In the genomic region with DNA sequence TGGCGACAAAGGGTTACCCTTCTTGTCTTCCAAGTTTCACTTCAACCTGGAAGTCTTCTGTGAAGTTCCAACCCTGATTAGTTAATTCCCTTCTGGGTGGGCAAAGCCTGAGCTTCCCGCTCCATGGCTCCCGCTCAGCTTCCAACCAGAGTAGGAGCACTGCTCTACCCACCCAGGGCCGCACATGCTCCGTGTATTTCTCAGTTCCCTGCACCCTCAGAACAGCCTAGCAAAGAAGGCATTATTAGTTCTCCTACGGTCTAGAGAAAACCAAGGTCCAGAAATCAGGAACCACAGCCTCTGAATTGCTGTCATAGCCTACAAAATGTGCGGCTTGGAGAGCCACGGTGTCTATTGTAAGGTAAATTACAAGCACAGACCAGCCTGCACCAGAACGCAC, we compare ENCODE assay signal across 8 mouse cellular contexts. TPM values are rescaled to one million over a fixed set of nuclear protein-coding genes. Genes with fewer than 3 reads are reported as not detected.
DNase-seq lines count a peak whose midpoint lies in the region; ATAC-seq and TF ChIP-seq lines count a peak whose summit lies in the region.

No protein-coding gene starts in this region.

- peak; percentile 90 for DNase-seq in heart, adult 11 months
- DNase-seq in heart, adult 18-20 months = no peak
- DNase-seq in spleen, adult 2 months (ENCODE audit: low read depth in 1 of 2, low spot score in 2 of 2) = no peak
- no peak for DNase-seq in spleen, postnatal 36 days (ENCODE audit: low spot score in 2 of 2)
- DNase-seq in hindbrain, postnatal 0 days (ENCODE audit: low spot score) = peak; percentile 65
- DNase-seq in thymus, postnatal 36 days = no peak
- no peak for DNase-seq in adipocyte (ENCODE audit: low spot score)

- peak overlapping the region; percentile 71 for H3K4me2 ChIP-seq in hindbrain, postnatal 0 days (ENCODE audit: low read depth, low read length)
- H3K4me2 ChIP-seq in midbrain, embryonic 15.5 days = peak overlapping the region; percentile 64

- peak overlapping the region; percentile 58 for H3K9ac ChIP-seq in hindbrain, postnatal 0 days (replicated peaks; ENCODE audit: low read length)
- H3K9ac ChIP-seq in midbrain, embryonic 15.5 days = peak overlapping the region; percentile 55

- no peaks in the 10 kb centered on the region for H3K9me3 ChIP-seq in hindbrain, postnatal 0 days (ENCODE audit: low read length)
- H3K9me3 ChIP-seq in midbrain, embryonic 15.5 days = no peaks in the 10 kb centered on the region

- 31% methylated on average over 9 of the region's 9 CpGs for WGBS in spleen, adult 2 months
- WGBS in hindbrain, postnatal 0 days = 4% methylated on average over 9 of the region's 9 CpGs
- WGBS in midbrain, embryonic 15.5 days = 5% methylated on average over 9 of the region's 9 CpGs

- H3K27ac ChIP-seq in spleen, adult 2 months (ENCODE audit: insufficient read depth, low read length) = no peak overlapping the region
- H3K27ac ChIP-seq in hindbrain, postnatal 0 days = peak overlapping the region; percentile 92
- peak overlapping the region; percentile 87 for H3K27ac ChIP-seq in midbrain, embryonic 15.5 days

- no peaks in the 10 kb centered on the region for H3K27me3 ChIP-seq in spleen, adult 2 months (ENCODE audit: control insufficient read depth, insufficient read depth, low read length)
- no peaks in the 10 kb centered on the region for H3K27me3 ChIP-seq in hindbrain, postnatal 0 days (ENCODE audit: insufficient read depth, low read length)
- no peaks in the 10 kb centered on the region for H3K27me3 ChIP-seq in midbrain, embryonic 15.5 days (replicated peaks)

- TF ChIP-seq POLR2A in spleen, adult 2 months (IDR thresholded peaks at IDR 0.05; ENCODE audit: low read depth, low read length) = no peak

- TF ChIP-seq CTCF in spleen, adult 2 months (IDR thresholded peaks at IDR 0.05; ENCODE audit: extremely low read depth, insufficient read depth, insufficient read length, insufficient replicate concordance) = no peak
- no peak for TF ChIP-seq CTCF in hindbrain, postnatal 0 days (IDR thresholded peaks at IDR 0.05; ENCODE audit: low read depth)

- H3K4me3 ChIP-seq in spleen, adult 2 months (ENCODE audit: extremely low read depth, insufficient read depth, insufficient read length) = peak overlapping the region; percentile 61
- peak overlapping the region; percentile 56 for H3K4me3 ChIP-seq in hindbrain, postnatal 0 days (ENCODE audit: low read length)
- H3K4me3 ChIP-seq in midbrain, embryonic 15.5 days = peak overlapping the region; percentile 49

- peaks cover 3% of the 10 kb centered on the region for H3K4me1 ChIP-seq in spleen, adult 2 months (ENCODE audit: control insufficient read depth, insufficient read depth, insufficient read length)
- H3K4me1 ChIP-seq in hindbrain, postnatal 0 days (ENCODE audit: insufficient read depth, low read length) = peaks cover 32% of the 10 kb centered on the region
- peaks cover 55% of the 10 kb centered on the region for H3K4me1 ChIP-seq in midbrain, embryonic 15.5 days

- ATAC-seq in hindbrain, postnatal 0 days = peak; percentile 68
- peak; percentile 75 for ATAC-seq in midbrain, embryonic 15.5 days (replicated peaks)

- H3K36me3 ChIP-seq in spleen, adult 2 months (ENCODE audit: control insufficient read depth, insufficient read depth, low read length) = peaks cover 1% of the 10 kb centered on the region; the same call in 1 of the 2 replicates
- peaks cover 12% of the 10 kb centered on the region; the same call in 1 of the 2 replicates for H3K36me3 ChIP-seq in hindbrain, postnatal 0 days (ENCODE audit: insufficient read depth, low read length)
- H3K36me3 ChIP-seq in midbrain, embryonic 15.5 days (replicated peaks) = peaks cover 6% of the 10 kb centered on the region; the same call in 1 of the 2 replicates

RNA-seq across cellular contexts. Expression of a gene that starts 6.6 kb away (rescaled TPM):
- not detected for total RNA-seq in heart, adult 18-20 months (2021)
- not detected in 2 replicates for polyA plus RNA-seq in spleen, adult 2 months (2012; rRNA removed)
- total RNA-seq in hindbrain, postnatal 0 days (2014; rRNA removed) = not detected in 2 replicates
- polyA plus RNA-seq in hindbrain, postnatal 0 days (2015; fragmentation: Nextera tagmentation; extraction: Ambion mirVana) = 2.7 and 7.3 TPM in 2 replicates
- polyA plus RNA-seq in midbrain, embryonic 15.5 days (2015; fragmentation: Nextera tagmentation; extraction: Ambion mirVana) = 13.8 and 16.1 TPM in 2 replicates

RNA-seq across cellular contexts. Expression of a gene that starts 6.8 kb away (rescaled TPM):
- 1 to 10 TPM; 1.8 to 2.3 TPM for total RNA-seq in heart, adult 18-20 months (2021)
- polyA plus RNA-seq in spleen, adult 2 months (2012; rRNA removed) = 2.1 TPM in 2 replicates
- 68.2 and 86.1 TPM in 2 replicates for total RNA-seq in hindbrain, postnatal 0 days (2014; rRNA removed)
- 41.2 and 42.0 TPM in 2 replicates for polyA plus RNA-seq in hindbrain, postnatal 0 days (2015; fragmentation: Nextera tagmentation; extraction: Ambion mirVana)
- polyA plus RNA-seq in midbrain, embryonic 15.5 days (2015; fragmentation: Nextera tagmentation; extraction: Ambion mirVana) = 62.2 and 63.6 TPM in 2 replicates

RNA-seq across cellular contexts. Expression of a gene that starts 7.9 kb away (rescaled TPM):
- total RNA-seq in heart, adult 18-20 months (2021) = 10 to 100 TPM; 40.1 to 43.0 TPM
- 53.9 and 58.4 TPM in 2 replicates for polyA plus RNA-seq in spleen, adult 2 months (2012; rRNA removed)
- total RNA-seq in hindbrain, postnatal 0 days (2014; rRNA removed) = 69.9 and 91.1 TPM in 2 replicates
- 97.2 and 99.5 TPM in 2 replicates for polyA plus RNA-seq in hindbrain, postnatal 0 days (2015; fragmentation: Nextera tagmentation; extraction: Ambion mirVana)
- 104 and 108 TPM in 2 replicates for polyA plus RNA-seq in midbrain, embryonic 15.5 days (2015; fragmentation: Nextera tagmentation; extraction: Ambion mirVana)

RNA-seq across cellular contexts. Expression of a gene that starts 14.6 kb away (rescaled TPM):
- under 1 TPM; 0.87 to 0.92 TPM for total RNA-seq in heart, adult 18-20 months (2021)
- polyA plus RNA-seq in spleen, adult 2 months (2012; rRNA removed) = 6.7 and 8.1 TPM in 2 replicates
- total RNA-seq in hindbrain, postnatal 0 days (2014; rRNA removed) = 4.6 and 13.9 TPM in 2 replicates
- 3.1 and 5.4 TPM in 2 replicates for polyA plus RNA-seq in hindbrain, postnatal 0 days (2015; fragmentation: Nextera tagmentation; extraction: Ambion mirVana)
- 1.8 and 2.4 TPM in 2 replicates for polyA plus RNA-seq in midbrain, embryonic 15.5 days (2015; fragmentation: Nextera tagmentation; extraction: Ambion mirVana)

RNA-seq across cellular contexts. Expression of a gene that starts 39.8 kb away (rescaled TPM):
- 100 to 1,000 TPM; 418 to 491 TPM for total RNA-seq in heart, adult 18-20 months (2021)
- polyA plus RNA-seq in spleen, adult 2 months (2012; rRNA removed) = 378 and 426 TPM in 2 replicates
- total RNA-seq in hindbrain, postnatal 0 days (2014; rRNA removed) = 151 and 157 TPM in 2 replicates
- polyA plus RNA-seq in hindbrain, postnatal 0 days (2015; fragmentation: Nextera tagmentation; extraction: Ambion mirVana) = 104 TPM in 2 replicates
- 123 and 126 TPM in 2 replicates for polyA plus RNA-seq in midbrain, embryonic 15.5 days (2015; fragmentation: Nextera tagmentation; extraction: Ambion mirVana)

Comparison
In these comparisons a context has a peak if more than half of its experiments do, and no peak if none do; other contexts are left out.
1. DNase-seq: peak in heart, adult 11 months (single experiment) and hindbrain, postnatal 0 days (single experiment); none in heart, adult 18-20 months (0 of 2), spleen, adult 2 months (0 of 2), spleen, postnatal 36 days (0 of 2), thymus, postnatal 36 days (0 of 2) and adipocyte (single experiment).
2. RNA of a gene that starts 6.8 kb away (polyA plus RNA-seq): 62.2 to 63.6 TPM in midbrain, embryonic 15.5 days and 41.2 to 42.0 TPM in hindbrain, postnatal 0 days; 2.1 TPM in spleen, adult 2 months; every median in the first group is over 10 times any median in the second.
3. Peak in every context shown above with its lines, with median percentiles within 50 percentile points of each other: H3K4me3 ChIP-seq.